Mouse (Mus musculus) leukemia stem cell, adult 10-12 weeks (primary cell): Measurements from ENCODE around the gene Inka2. TPM values are rescaled to one million over a fixed set of nuclear protein-coding genes. Genes with fewer than 3 reads are reported as not detected.

Experiments
- polyA plus RNA-seq: library from polyadenylated mRNA; stranded (reverse); fragments of >175 nt; gene quantifications from 2 replicates; pipeline ENCODE4 v1.2.3, GENCODE M21; 2012; ENCODE audit warnings: low replicate concordance

Inka2 gene
- polyA plus RNA-seq, result 7.4 and 7.5 TPM in 2 replicates

DNA sequence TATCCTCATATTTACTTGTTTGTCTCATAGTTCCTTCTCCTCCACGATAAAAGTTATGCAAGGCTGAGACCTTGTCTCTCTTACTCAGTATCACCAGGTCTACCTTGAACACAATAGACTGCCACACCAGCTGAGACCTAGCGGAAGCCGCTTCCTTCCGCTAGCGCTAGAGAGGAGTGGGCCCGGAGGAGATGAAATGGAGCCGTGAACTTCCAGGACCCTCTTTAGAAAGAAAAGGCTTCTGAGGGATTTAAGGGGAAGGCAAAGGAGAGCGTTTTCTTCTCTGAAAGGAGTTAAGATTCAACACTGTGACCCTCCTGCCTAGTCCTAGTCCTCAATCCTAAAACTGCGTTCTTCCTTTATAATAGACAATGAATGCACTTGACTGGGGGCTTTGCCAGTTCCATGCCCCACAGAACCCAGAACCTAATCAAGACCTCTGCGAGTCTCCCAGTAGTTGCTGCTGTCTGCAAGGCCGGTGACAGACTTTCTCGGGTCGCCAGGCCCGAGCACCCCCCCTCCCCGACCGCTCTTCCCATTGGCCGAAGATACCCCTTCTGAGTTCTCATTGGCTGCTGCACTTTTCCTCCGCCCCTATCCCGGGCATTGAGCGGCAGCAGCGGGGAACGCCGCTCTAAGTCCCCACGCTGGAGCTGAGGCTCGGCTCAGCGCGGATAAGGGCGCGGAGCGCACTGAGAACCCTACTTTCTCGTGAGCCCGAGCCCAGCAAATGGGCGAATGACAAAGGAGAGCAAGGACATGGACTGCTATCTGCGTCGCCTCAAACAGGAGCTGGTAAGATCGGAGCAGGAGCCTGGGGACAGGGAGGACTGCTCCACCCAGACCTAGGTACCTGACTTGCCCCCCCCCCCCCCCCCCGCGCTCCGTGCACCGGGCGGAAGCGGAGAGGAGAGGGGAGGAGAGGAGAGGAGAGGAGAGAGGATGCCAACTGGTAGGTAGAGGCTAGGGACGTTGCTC lies at the start of gene Inka2:
Gene Inka2, plus strand, starts transcription at position 569 of the 978 bp plus-strand sequence.

DNA sequence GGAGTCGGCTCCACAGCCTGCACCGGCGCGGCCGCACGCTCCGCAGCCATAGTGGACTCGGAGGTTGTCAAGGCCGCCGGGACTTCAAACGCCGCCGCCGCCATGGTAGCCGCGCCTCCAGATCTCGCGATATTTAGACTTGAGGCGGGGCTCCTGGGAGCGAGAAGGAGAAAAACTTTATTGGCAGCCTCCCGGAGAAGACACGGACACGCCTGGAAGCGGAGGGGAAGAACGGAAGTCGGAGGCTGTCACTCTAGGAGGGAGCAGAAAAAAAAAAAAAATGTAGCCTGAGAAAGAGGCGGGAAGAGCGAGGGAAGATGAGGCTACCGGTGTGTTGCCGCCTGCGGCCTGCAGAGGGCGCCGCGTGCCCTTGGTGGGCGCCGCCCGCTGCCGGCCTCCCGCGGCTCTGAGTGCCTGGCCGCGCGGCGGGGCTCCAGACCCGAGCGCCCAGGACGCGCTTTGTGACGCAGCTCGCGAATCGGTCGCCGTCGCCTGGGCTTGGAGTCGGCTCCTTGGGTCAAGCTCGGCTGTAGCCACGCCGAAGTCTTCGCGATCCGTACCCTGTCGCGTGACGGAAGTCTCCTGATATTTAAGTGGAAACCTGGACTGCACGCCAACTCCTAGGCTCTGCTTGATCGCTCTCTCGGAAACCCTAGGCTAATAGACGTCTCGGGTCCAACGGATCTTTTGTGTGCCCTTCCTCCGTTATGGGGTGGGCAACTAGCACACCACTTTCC lies 16.9 kb upstream of the Inka2 start, which contains the start of gene Ddx20:
Gene Ddx20, minus strand, starts transcription at position 251 of the 737 bp plus-strand sequence.

Other genes starting within 250 kb of the Inka2 start
- gene Ddx20, start 17.0 kb upstream of the Inka2 start, polyA plus RNA-seq, result 8.4 and 11.1 TPM in 2 replicates
- gene Rap1a, start 96.7 kb downstream of the Inka2 start, polyA plus RNA-seq, result 5.4 and 6.1 TPM in 2 replicates
- gene Adora3, start 166.3 kb downstream of the Inka2 start, polyA plus RNA-seq, result not detected in 2 replicates
- gene Tmigd3, start 166.3 kb downstream of the Inka2 start, polyA plus RNA-seq, result not detected in 2 replicates
- 0.24 and 0.90 TPM in 2 replicates for gene I830077J02Rik, start 228.1 kb downstream of the Inka2 start, polyA plus RNA-seq